Mouse (Mus musculus) MEL (cell line): ENCODE results near the gene Thrap3. TPM values are rescaled to one million over a fixed set of nuclear protein-coding genes. Genes with fewer than 3 reads are reported as not detected.

Source experiments
- DNase-seq: peaks from one replicate; pipeline ENCODE4 v3.0.0; 2011; ENCODE audit warnings: low read depth, low spot score
- H3K27ac ChIP-seq: 2 replicates; pipeline ENCODE4 v1.5.1; 2012; ENCODE audit warnings: low read depth, mild to moderate bottlenecking, control low read depth, low read length, moderate library complexity; ENCODE audit not compliant: control insufficient read depth
- H3K27me3 ChIP-seq, 2 experiments: fragments of 150-350 bp in 1 of 2; sonication (generic) in 1 of 2; 2 replicates each; pipeline ENCODE4 v1.6.1; 2012; ENCODE audit warnings: low read length in 2 of 2, mild to moderate bottlenecking in 2 of 2, improper control_type of control experiment in 1 of 2, moderate library complexity in 1 of 2; ENCODE audit not compliant: insufficient read depth in 2 of 2, control insufficient read depth in 1 of 2
- H3K36me3 ChIP-seq, 2 experiments: 2 replicates each; pipeline ENCODE4 v1.6.1; 2012 to 2014; ENCODE audit warnings: low read length in 2 of 2, improper control_type of control experiment in 1 of 2, inconsistent platforms in 1 of 2, mild to moderate bottlenecking in 1 of 2; ENCODE audit not compliant: insufficient read depth in 2 of 2, control insufficient read depth in 1 of 2
- H3K4me1 ChIP-seq, 2 experiments: fragments of 150-350 bp in 1 of 2; sonication (generic) in 1 of 2; 2 replicates each; pipeline ENCODE4 v1.6.1; 2012; ENCODE audit warnings: low read length in 2 of 2, improper control_type of control experiment in 1 of 2, mild to moderate bottlenecking in 1 of 2; ENCODE audit not compliant: insufficient read depth in 2 of 2, control insufficient read depth in 1 of 2
- H3K4me3 ChIP-seq, 2 experiments: fragments of 150-350 bp in 1 of 2; sonication (generic) in 1 of 2; 2 replicates each; pipeline ENCODE4 v1.5.1; 2012; ENCODE audit warnings: low read depth in 2 of 2, low read length in 2 of 2, mild to moderate bottlenecking in 2 of 2, moderate library complexity in 2 of 2, control low read depth in 1 of 2, improper control_type of control experiment in 1 of 2; ENCODE audit not compliant: control insufficient read depth in 1 of 2, insufficient read depth in 1 of 2
- H3K79me2 ChIP-seq: 2 replicates; pipeline ENCODE4 v1.6.1; 2012; ENCODE audit warnings: mild to moderate bottlenecking, low read length, moderate library complexity; ENCODE audit not compliant: control insufficient read depth, poor library complexity, insufficient read depth
- H3K9ac ChIP-seq: 2 replicates; pipeline ENCODE4 v1.6.1; 2012; ENCODE audit warnings: low read depth, mild to moderate bottlenecking, control low read depth, low read length, moderate library complexity; ENCODE audit not compliant: control insufficient read depth, poor library complexity, severe bottlenecking
- H3K9me3 ChIP-seq: fragments of 150-350 bp; sonication (generic); replicated peaks from 2 replicates; pipeline ENCODE4 v1.6.1; 2012; ENCODE audit warnings: mild to moderate bottlenecking, low read length, improper control_type of control experiment, moderate library complexity; ENCODE audit not compliant: insufficient read depth
- BHLHE40 ChIP-seq: IDR thresholded peaks from 2 replicates; pipeline ENCODE4 v1.6.1; 2012; ENCODE audit warnings: low read depth, mild to moderate bottlenecking, inconsistent platforms, low read length, improper control_type of control experiment, borderline replicate concordance
- CHD1 ChIP-seq: IDR thresholded peaks from 2 replicates; pipeline ENCODE4 v1.6.1; 2012; ENCODE audit warnings: low read depth, mild to moderate bottlenecking, inconsistent platforms, low read length, improper control_type of control experiment
- CHD2 ChIP-seq: IDR thresholded peaks from 2 replicates; pipeline ENCODE4 v1.6.1; 2011; ENCODE audit warnings: low read length, improper control_type of control experiment
- CTCF ChIP-seq, 3 experiments: IDR thresholded peaks in 2 of 3; conservative IDR thresholded peaks in 1 of 3; 2 replicates each; pipeline ENCODE4 v1.5.1; 2011 to 2012; ENCODE audit warnings: low read length in 3 of 3, low read depth in 2 of 3, mild to moderate bottlenecking in 2 of 3, improper control_type of control experiment in 1 of 3, inconsistent platforms in 1 of 3, mixed read lengths in 1 of 3, moderate library complexity in 1 of 3; ENCODE audit not compliant: control insufficient read depth in 1 of 3, insufficient read depth in 1 of 3, poor library complexity in 1 of 3, severe bottlenecking in 1 of 3
- ETS1 ChIP-seq: IDR thresholded peaks from 2 replicates; pipeline ENCODE4 v1.6.1; 2012; ENCODE audit warnings: low read depth, mild to moderate bottlenecking, inconsistent platforms, low read length, improper control_type of control experiment, moderate library complexity
- GABPA ChIP-seq: IDR thresholded peaks from 2 replicates; pipeline ENCODE4 v1.6.1; 2012; ENCODE audit warnings: low read depth, mild to moderate bottlenecking, inconsistent platforms, low read length, improper control_type of control experiment, moderate library complexity
- GATA1 ChIP-seq: IDR thresholded peaks from 2 replicates; pipeline ENCODE4 v1.6.1; 2011; ENCODE audit warnings: low read depth, low read length, improper control_type of control experiment
- HCFC1 ChIP-seq: IDR thresholded peaks from 2 replicates; pipeline ENCODE4 v1.6.1; 2012; ENCODE audit warnings: low read depth, mild to moderate bottlenecking, inconsistent platforms, low read length, improper control_type of control experiment, moderate library complexity
- KAT2A ChIP-seq: conservative IDR thresholded peaks from 2 replicates; pipeline ENCODE4 v1.6.1; 2012; ENCODE audit warnings: low read depth, low read length, improper control_type of control experiment, inconsistent platforms
- MAFK ChIP-seq: IDR thresholded peaks from 2 replicates; pipeline ENCODE4 v1.6.1; 2011; ENCODE audit warnings: low read depth, mild to moderate bottlenecking, low read length, improper control_type of control experiment, borderline replicate concordance
- MAX ChIP-seq: IDR thresholded peaks from 2 replicates; pipeline ENCODE4 v1.6.1; 2011; ENCODE audit warnings: low read length, improper control_type of control experiment
- MAZ ChIP-seq: IDR thresholded peaks from 2 replicates; pipeline ENCODE4 v1.6.1; 2012; ENCODE audit warnings: low read depth, mild to moderate bottlenecking, inconsistent platforms, low read length, improper control_type of control experiment
- MYB ChIP-seq: IDR thresholded peaks from 2 replicates; pipeline ENCODE4 v1.6.1; 2011; ENCODE audit warnings: mild to moderate bottlenecking, low read depth, low read length, improper control_type of control experiment
- NELFE ChIP-seq: IDR thresholded peaks from 2 replicates; pipeline ENCODE4 v1.6.1; 2011; ENCODE audit warnings: low read depth, low read length, improper control_type of control experiment
- NRF1 ChIP-seq: IDR thresholded peaks from 2 replicates; pipeline ENCODE4 v1.6.1; 2014; ENCODE audit warnings: low read depth, mild to moderate bottlenecking, inconsistent platforms, low read length, improper control_type of control experiment, moderate library complexity; ENCODE audit not compliant: poor library complexity, insufficient read depth, severe bottlenecking
- POLR2AphosphoS2 ChIP-seq: IDR thresholded peaks from 2 replicates; pipeline ENCODE4 v1.6.1; 2011; ENCODE audit warnings: low read length, improper control_type of control experiment
- POLR2AphosphoS5 ChIP-seq: IDR thresholded peaks from 2 replicates; pipeline ENCODE4 v1.6.1; 2012; ENCODE audit warnings: low read depth, borderline replicate concordance, mild to moderate bottlenecking, inconsistent platforms, low read length, moderate library complexity, mixed read lengths
- RCOR1 ChIP-seq: IDR thresholded peaks from 2 replicates; pipeline ENCODE4 v1.6.1; 2012; ENCODE audit warnings: low read depth, mild to moderate bottlenecking, inconsistent platforms, low read length, improper control_type of control experiment
- SIN3A ChIP-seq: IDR thresholded peaks from 2 replicates; pipeline ENCODE4 v1.6.1; 2012; ENCODE audit warnings: low read length, improper control_type of control experiment, inconsistent platforms
- TAL1 ChIP-seq: IDR thresholded peaks from 2 replicates; pipeline ENCODE4 v1.6.1; 2012; ENCODE audit warnings: mild to moderate bottlenecking, inconsistent platforms, low read length, moderate library complexity, mixed read lengths
- TBP ChIP-seq: IDR thresholded peaks from 2 replicates; pipeline ENCODE4 v1.8.0; 2011; ENCODE audit warnings: low read depth, low read length, improper control_type of control experiment
- UBTF ChIP-seq: IDR thresholded peaks from 2 replicates; pipeline ENCODE4 v1.6.1; 2012; ENCODE audit warnings: low read depth, mild to moderate bottlenecking, inconsistent platforms, low read length, improper control_type of control experiment, moderate library complexity, borderline replicate concordance; ENCODE audit not compliant: insufficient read depth
- USF2 ChIP-seq, 2 experiments: IDR thresholded peaks; 2 replicates each; pipeline ENCODE4 v1.6.1; 2011 to 2012; ENCODE audit warnings: improper control_type of control experiment in 2 of 2, low read length in 2 of 2, borderline replicate concordance in 1 of 2, inconsistent platforms in 1 of 2, low read depth in 1 of 2, mild to moderate bottlenecking in 1 of 2; ENCODE audit not compliant: insufficient read depth in 1 of 2
- polyA plus RNA-seq, 2 experiments: library from polyadenylated mRNA; stranded (reverse) in 1 of 2; unstranded in 1 of 2; fragments of >175 nt in 1 of 2; fragments of >200 nt in 1 of 2; gene quantifications; 2 replicates each; pipeline versions ENCODE4 v1.2.1 to v1.2.4; 2012; ENCODE audit warnings: low replicate concordance in 2 of 2, low read depth in 1 of 2; ENCODE audit not compliant: insufficient read length in 2 of 2, insufficient read depth in 1 of 2, missing spikeins in 1 of 2
- total RNA-seq: library from RNA; depleted of rRNA; stranded (reverse); fragments of 300-350 nt; gene quantifications from 2 replicates; pipeline ENCODE4 v1.2.3, GENCODE M21; 2012

Gene Thrap3
- total and polyA plus RNA-seq, 3 experiments: 158 to 471 (median 310) TPM

GRCm38 (mm10) chr4:126248261-126248868 lies 45.8 kb upstream of the Thrap3 start:
- TF ChIP-seq SIN3A (no peak), MAX (no peak), UBTF (no peak), USF2 (IDR thresholded peaks at IDR 0.05; ENCODE audit: borderline replicate concordance in 1 of 2, insufficient read depth in 1 of 2, low read depth in 1 of 2, low read length in 2 of 2) (no peak), MAZ (no peak), TAL1 (no peak)
- H3K36me3 ChIP-seq: peaks cover 0 to 4% of the 10 kb centered on the region in 2 experiments; a peak in 1 of 4 replicates
- DNase-seq: no peak
- no peak overlapping the region for H3K4me3 ChIP-seq
- H3K27me3 ChIP-seq: no peaks in the 10 kb centered on the region
- peaks cover 1% of the 10 kb centered on the region for H3K79me2 ChIP-seq
- H3K9ac ChIP-seq: no peak overlapping the region
- no peaks in the 10 kb centered on the region for H3K9me3 ChIP-seq
- peaks cover 0 to 4% of the 10 kb centered on the region in 2 experiments; a peak in 2 of 4 replicates for H3K4me1 ChIP-seq
- no peak overlapping the region for H3K27ac ChIP-seq

GRCm38 (mm10) chr4:126246202-126246889 lies 43.8 kb upstream of the Thrap3 start:
- no peak overlapping the region for H3K27ac ChIP-seq

More at GRCm38 (mm10) chr4:126246202-126246889, 43.8 kb upstream of the Thrap3 start:
- Histone ChIP-seq H3K36me3 (peaks cover 0 to 4% of the 10 kb centered on the region in 2 experiments; a peak in 1 of 4 replicates), H3K4me3 (no peak overlapping the region), H3K79me2 (no peaks in the 10 kb centered on the region; the same call in 1 of the 2 replicates), H3K9ac (no peak overlapping the region), H3K9me3 (no peaks in the 10 kb centered on the region), H3K27me3 (no peaks in the 10 kb centered on the region), H3K4me1 (peaks cover 0 to 4% of the 10 kb centered on the region in 2 experiments; a peak in 2 of 4 replicates)
- TF ChIP-seq BHLHE40 (no peak), CHD2 (no peak), GATA1 (no peak), RCOR1 (no peak), CHD1 (no peak), UBTF (no peak), ETS1 (no peak), POLR2AphosphoS5 (no peak), MYB (no peak), GABPA (no peak), KAT2A (no peak), NELFE (no peak), NRF1 (no peak), MAFK (no peak), POLR2AphosphoS2 (no peak), CTCF (IDR thresholded peaks at IDR 0.05 in 2 of 3, conservative IDR thresholded peaks at IDR 0.05 in 1 of 3; ENCODE audit: control insufficient read depth in 1 of 3, insufficient read depth in 1 of 3, low read depth in 2 of 3, low read length in 3 of 3, poor library complexity in 1 of 3, severe bottlenecking in 1 of 3) (no peak), TAL1 (no peak), HCFC1 (no peak), TBP (no peak), MAZ (no peak)
- TF ChIP-seq, all 39 proteins: peak for 0
- no peak for DNase-seq
